Mouse (Mus musculus) spleen, adult 2 months (tissue): ENCODE data around the gene Esrra.

Source experiments
- CTCF ChIP-seq: fragments of 200-500 bp; IDR thresholded peaks from 2 replicates; pipeline ENCODE4 v1.5.1; 2011; ENCODE audit warnings: mild to moderate bottlenecking, inconsistent platforms; ENCODE audit not compliant: insufficient read depth, insufficient read length, insufficient replicate concordance; ENCODE audit errors: extremely low read depth
- POLR2A ChIP-seq: fragments of 200-500 bp; IDR thresholded peaks from 2 replicates; pipeline ENCODE4 v1.6.1; 2011; ENCODE audit warnings: low read depth, low read length, inconsistent platforms

DNA sequence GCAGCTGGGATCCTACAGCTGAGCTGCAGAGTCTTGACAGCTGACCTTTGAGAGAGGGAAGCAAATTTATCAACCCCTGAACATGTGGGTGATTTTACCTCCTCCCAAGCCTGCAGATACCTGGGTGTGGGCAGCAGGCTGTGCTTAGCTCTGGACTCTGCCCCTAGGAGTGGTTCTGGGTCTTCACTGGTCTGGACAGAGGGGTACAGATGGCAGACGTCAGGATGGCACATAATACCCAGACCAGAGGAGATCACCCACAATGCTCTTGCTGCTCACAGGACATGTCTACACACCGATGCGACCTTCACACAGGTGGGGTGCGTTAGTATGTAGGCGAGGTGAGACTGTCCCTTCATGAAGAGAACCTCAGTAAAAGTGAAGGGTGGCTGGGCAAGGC is 27.9 kb upstream of the Esrra start:
- TF ChIP-seq POLR2A (no peak), CTCF (no peak)
